Mouse (Mus musculus) CH12.LX (cell line): ENCODE results near the gene Tpi1.

Source experiments
- CTCF ChIP-seq, 2 experiments: IDR thresholded peaks in 1 of 2; conservative IDR thresholded peaks in 1 of 2; 2 replicates each; pipeline ENCODE4 v1.5.1; 2011 to 2012; ENCODE audit warnings: low read depth in 2 of 2, low read length in 2 of 2, improper control_type of control experiment in 1 of 2, inconsistent platforms in 1 of 2, mild to moderate bottlenecking in 1 of 2, moderate library complexity in 1 of 2
- EP300 ChIP-seq: IDR thresholded peaks from 2 replicates; pipeline ENCODE4 v1.6.1; 2011; ENCODE audit warnings: low read length, improper control_type of control experiment
- HCFC1 ChIP-seq: IDR thresholded peaks from 2 replicates; pipeline ENCODE4 v1.6.1; 2012; ENCODE audit warnings: low read depth, mild to moderate bottlenecking, inconsistent platforms, low read length, improper control_type of control experiment
- MAX ChIP-seq: IDR thresholded peaks from 2 replicates; pipeline ENCODE4 v1.6.1; 2011; ENCODE audit warnings: low read length, improper control_type of control experiment
- POLR2AphosphoS2 ChIP-seq: IDR thresholded peaks from 2 replicates; pipeline ENCODE4 v1.6.1; 2011; ENCODE audit warnings: low read depth, low read length, improper control_type of control experiment
- SIN3A ChIP-seq: IDR thresholded peaks from 2 replicates; pipeline ENCODE4 v1.6.1; 2012; ENCODE audit warnings: low read length, improper control_type of control experiment, inconsistent platforms
- ZMIZ1 ChIP-seq: IDR thresholded peaks from 2 replicates; pipeline ENCODE4 v1.6.1; 2012; ENCODE audit warnings: low read depth, mild to moderate bottlenecking, inconsistent platforms, low read length, improper control_type of control experiment

DNA sequence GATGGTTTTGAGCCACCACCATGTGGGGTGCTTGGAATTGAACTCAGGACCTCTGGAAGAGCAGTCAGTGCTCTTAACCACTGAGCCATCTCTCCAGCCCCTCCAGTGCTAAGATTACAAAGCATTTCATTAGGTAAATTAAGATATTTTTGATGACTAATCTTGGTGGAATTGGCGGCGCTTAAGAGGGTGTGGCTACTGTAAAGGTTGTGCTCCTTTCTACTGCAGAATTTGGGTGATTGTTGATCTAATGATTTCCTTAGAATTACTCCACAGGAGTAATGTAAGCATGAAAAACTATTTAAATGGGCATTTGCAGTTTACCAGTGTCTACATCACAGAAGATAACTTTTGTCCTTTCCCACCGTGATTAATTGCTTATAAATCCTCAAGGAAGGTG lies 9.8 kb downstream of the Tpi1 start:
- no peak for TF ChIP-seq SIN3A
- no peak for TF ChIP-seq MAX
- TF ChIP-seq CTCF (conservative IDR thresholded peaks at IDR 0.05 in 1 of 2, IDR thresholded peaks at IDR 0.05 in 1 of 2; ENCODE audit: low read depth in 2 of 2, low read length in 2 of 2): no peak
- TF ChIP-seq ZMIZ1: no peak
- no peak for TF ChIP-seq EP300
- TF ChIP-seq POLR2AphosphoS2: no peak
- TF ChIP-seq HCFC1: no peak
